Mouse (Mus musculus): ENCODE measurements around the gene Gm11032.
"Not testable (repeated sequence)": the region's sequence is repeated elsewhere in the genome, so short reads cannot be mapped to it uniquely, and the experiment has no call there.

Gm11032 gene

GRCm38 (mm10) chr11:4625931-4626330 is 6.1 kb downstream of the Gm11032 start:
- DNase-seq (ENCODE audit: low spot score): no peak

GRCm38 (mm10) chr11:4627636-4628035 is 7.8 kb downstream of the Gm11032 start:
- no peak for DNase-seq (ENCODE audit: low spot score)

GRCm38 (mm10) chr11:4629861-4630280 is 10.0 kb downstream of the Gm11032 start:
- no peak for DNase-seq (ENCODE audit: low spot score)

- DNase-seq (ENCODE audit: low spot score): no peak
Measured at GRCm38 (mm10) chr11:4633420-4633819, 13.6 kb downstream of the Gm11032 start.

- no peak for DNase-seq (ENCODE audit: low spot score)
Measured at GRCm38 (mm10) chr11:4634395-4634794, 14.5 kb downstream of the Gm11032 start.

GRCm38 (mm10) chr11:4636782-4637342 is 17.0 kb downstream of the Gm11032 start:
- DNase-seq (ENCODE audit: low spot score): no peak

- peak; percentile 87 for DNase-seq (ENCODE audit: low spot score)
Measured at GRCm38 (mm10) chr11:4637534-4638234, 17.8 kb downstream of the Gm11032 start, which contains the start of gene Ascc2. Gene Ascc2, plus strand, starts transcription at chr11:4637747.

- DNase-seq (ENCODE audit: low spot score): peak; percentile 5
Measured at GRCm38 (mm10) chr11:4638261-4638660, 18.4 kb downstream of the Gm11032 start.

GRCm38 (mm10) chr11:4641185-4641584 is 21.3 kb downstream of the Gm11032 start:
- DNase-seq (ENCODE audit: low spot score): no peak

GRCm38 (mm10) chr11:4643722-4644121 is 23.9 kb downstream of the Gm11032 start:
- no peak for DNase-seq (ENCODE audit: low spot score)

GRCm38 (mm10) chr11:4645180-4645579 is 25.3 kb downstream of the Gm11032 start:
- not testable (repeated sequence) for DNase-seq (ENCODE audit: low spot score)

GRCm38 (mm10) chr11:4646409-4646808 is 26.5 kb downstream of the Gm11032 start:
- DNase-seq (ENCODE audit: low spot score): no peak

- DNase-seq (ENCODE audit: low spot score): no peak
Measured at GRCm38 (mm10) chr11:4659818-4660217, 40.0 kb downstream of the Gm11032 start.

GRCm38 (mm10) chr11:4660309-4661025 is 40.6 kb downstream of the Gm11032 start:
- DNase-seq (ENCODE audit: low spot score): no peak

- DNase-seq (ENCODE audit: low spot score): no peak
Measured at GRCm38 (mm10) chr11:4661324-4661723, 41.5 kb downstream of the Gm11032 start.

GRCm38 (mm10) chr11:4661871-4662495 is 42.1 kb downstream of the Gm11032 start:
- no peak for DNase-seq (ENCODE audit: low spot score)

GRCm38 (mm10) chr11:4662496-4662878 is 42.6 kb downstream of the Gm11032 start:
- DNase-seq (ENCODE audit: low spot score): no peak

Data from T-cell, adult 2 months (primary cell).